Mouse (Mus musculus) thymus, adult 2 months (tissue): ENCODE data around the gene Ap5m1. TPM values are rescaled to one million over a fixed set of nuclear protein-coding genes. Genes with fewer than 3 reads are reported as not detected.
"Not testable (repeated sequence)": the region's sequence is repeated elsewhere in the genome, so short reads cannot be mapped to it uniquely, and the experiment has no call there.

ENCODE experiments used
- DNase-seq: peaks from one replicate; pipeline ENCODE4 v3.0.0; 2021
- H3K27ac ChIP-seq: fragments of 200-500 bp; 2 replicates; pipeline ENCODE4 v1.5.1; 2012; ENCODE audit warnings: low read length, control low read depth; ENCODE audit not compliant: control insufficient read depth, insufficient read depth
- H3K27me3 ChIP-seq: fragments of 200-500 bp; 2 replicates; pipeline ENCODE4 v1.6.1; 2012; ENCODE audit warnings: mild to moderate bottlenecking, low read length, moderate library complexity, mixed read lengths; ENCODE audit not compliant: control insufficient read depth, insufficient read depth
- H3K36me3 ChIP-seq: fragments of 200-500 bp; 2 replicates; pipeline ENCODE4 v1.6.1; 2012; ENCODE audit warnings: mild to moderate bottlenecking, low read length, moderate library complexity; ENCODE audit not compliant: control insufficient read depth, insufficient read depth
- H3K4me1 ChIP-seq: fragments of 200-500 bp; replicated peaks from 2 replicates; pipeline ENCODE4 v1.6.1; 2012; ENCODE audit warnings: low read length; ENCODE audit not compliant: control insufficient read depth, insufficient read depth
- H3K4me3 ChIP-seq: fragments of 200-500 bp; 2 replicates; pipeline ENCODE4 v1.5.1; 2012; ENCODE audit warnings: mild to moderate bottlenecking, low read length, control low read depth, moderate library complexity; ENCODE audit not compliant: control insufficient read depth, insufficient read depth
- CTCF ChIP-seq: fragments of 200-500 bp; IDR thresholded peaks from 2 replicates; pipeline ENCODE4 v1.5.1; 2012; ENCODE audit warnings: mild to moderate bottlenecking, control low read depth, low read length, moderate library complexity, borderline replicate concordance; ENCODE audit not compliant: control insufficient read depth, poor library complexity, insufficient read depth; ENCODE audit errors: extremely low read depth
- POLR2A ChIP-seq: fragments of 200-500 bp; IDR thresholded peaks from 2 replicates; pipeline ENCODE4 v1.6.1; 2012; ENCODE audit warnings: mild to moderate bottlenecking, low read length, control low read depth, moderate library complexity; ENCODE audit not compliant: control insufficient read depth, poor library complexity, insufficient read depth; ENCODE audit errors: extremely low read depth
- WGBS: fragments of 180-500 bp; shearing (Covaris S2); methylation state at CpG from one replicate; pipeline ENCODE4 v1.1.7; 2018; 5-methylcytosine and 5-hydroxymethylcytosine counted together
- polyA plus RNA-seq: library from polyadenylated mRNA; depleted of rRNA; stranded (reverse); fragments of >200 nt; gene quantifications from 2 replicates; pipeline ENCODE4 v1.2.3, GENCODE M21; 2012

Ap5m1 gene
- polyA plus RNA-seq, 1 experiment, result 23.7 TPM

DNA sequence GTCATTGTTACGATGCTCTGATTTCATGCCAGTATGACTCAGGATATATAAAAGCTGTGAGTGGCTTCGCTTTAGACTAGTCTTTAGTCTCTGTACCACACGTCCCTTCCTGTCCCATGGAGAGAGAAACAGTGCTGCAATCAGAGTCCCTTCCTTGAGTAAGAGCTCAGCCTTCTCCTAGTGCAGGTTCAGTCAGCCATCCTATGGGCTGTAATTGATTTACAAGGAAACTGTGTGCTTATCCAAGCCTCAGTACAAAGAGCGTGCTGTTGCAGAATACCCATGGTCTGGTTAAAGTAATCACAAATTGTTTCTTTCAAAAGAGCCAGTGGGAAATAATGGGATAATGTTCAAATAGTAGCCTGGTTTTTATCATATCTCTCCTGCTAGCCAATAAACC is 20.6 kb downstream of the Ap5m1 start:
- Histone ChIP-seq H3K4me3 (no peak overlapping the region), H3K4me1 (no peaks in the 10 kb centered on the region)

DNA sequence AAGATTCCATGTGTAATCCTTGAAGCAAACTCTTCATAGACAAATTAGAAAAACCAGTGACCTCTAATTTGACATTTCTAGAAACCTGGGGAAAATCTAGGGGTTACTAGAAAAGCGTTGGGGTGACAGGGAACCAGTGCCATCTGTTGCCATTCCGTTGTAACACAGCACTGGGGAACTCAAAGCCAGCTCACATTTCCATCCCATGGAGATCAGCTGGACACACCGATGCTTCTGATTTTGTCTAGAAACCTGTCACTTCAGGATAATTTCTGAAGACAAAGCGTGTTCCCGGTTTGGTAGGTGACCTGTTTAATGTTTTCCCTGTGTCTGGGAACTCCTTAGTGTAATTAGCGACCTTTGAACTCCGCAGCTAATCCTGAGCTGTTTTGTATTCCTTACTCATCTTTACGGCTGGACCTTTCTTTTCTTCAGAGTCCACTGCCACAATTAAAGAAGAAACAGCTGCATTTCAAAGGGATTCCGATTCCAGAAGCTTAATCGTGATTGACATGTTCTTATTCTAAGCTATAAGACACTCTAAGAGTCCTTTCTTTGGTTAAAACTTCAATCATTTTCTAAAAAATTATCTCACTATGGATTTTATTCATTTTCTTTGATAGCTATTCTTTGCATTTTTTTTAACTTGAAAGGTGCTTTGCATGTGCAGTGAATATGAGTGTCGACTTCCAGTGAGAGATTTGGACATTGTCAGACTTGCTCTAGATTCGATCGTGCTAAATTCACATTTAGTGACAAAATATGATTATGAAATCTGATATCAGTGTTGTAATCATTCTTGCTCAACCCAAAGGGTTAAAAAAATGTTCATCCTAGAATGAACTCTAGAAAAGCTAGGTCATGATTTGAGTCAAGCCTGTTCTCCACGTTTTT is 22.5 kb downstream of the Ap5m1 start:
- 95% methylated on average over 14 of the region's 14 CpGs for WGBS
- no peaks in the 10 kb centered on the region for H3K27me3 ChIP-seq
- no peak for TF ChIP-seq POLR2A
- no peak for TF ChIP-seq CTCF
- no peak overlapping the region for H3K27ac ChIP-seq
- no peaks in the 10 kb centered on the region for H3K4me1 ChIP-seq
- no peak for DNase-seq
- no peak overlapping the region for H3K4me3 ChIP-seq
- H3K36me3 ChIP-seq, result peaks cover 16% of the 10 kb centered on the region

More for the DNA sequence above, 20.6 kb downstream of the Ap5m1 start:
- Histone ChIP-seq H3K27me3 (no peaks in the 10 kb centered on the region), H3K36me3 (peaks cover 17% of the 10 kb centered on the region), H3K27ac (no peak overlapping the region)
- TF ChIP-seq CTCF (no peak), POLR2A (no peak)
- 97% methylated on average over 4 of the region's 4 CpGs for whole genome bisulfite sequencing
- no peak for DNase-seq

DNA sequence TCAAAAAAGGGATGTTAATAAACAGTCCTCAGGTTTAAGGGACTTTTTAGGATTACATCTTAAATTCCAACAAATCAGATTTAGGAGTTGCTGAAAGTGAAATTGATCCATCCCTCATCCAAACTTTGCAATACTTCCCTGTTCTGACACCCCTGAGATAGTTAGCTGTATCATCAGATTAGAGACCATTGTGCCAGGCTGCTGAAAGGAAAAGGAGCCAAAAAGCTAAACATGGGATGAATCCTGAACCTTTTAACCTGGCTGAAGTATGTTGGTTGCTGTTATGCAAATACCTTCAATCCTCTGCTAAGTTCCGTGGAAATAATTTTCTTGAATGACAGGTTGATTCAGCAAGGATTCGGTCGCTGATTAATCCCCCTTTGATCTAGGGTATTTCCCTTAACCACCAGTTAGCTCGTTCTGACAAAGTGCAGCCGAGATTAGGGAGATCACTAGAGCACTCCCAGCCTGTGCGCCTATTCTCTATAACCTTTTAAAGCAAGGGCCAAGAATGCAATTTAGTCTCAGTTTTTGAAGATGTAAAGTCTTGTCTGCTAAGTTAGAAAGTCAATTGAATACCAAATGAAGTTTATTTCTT is 23.7 kb downstream of the Ap5m1 start:
- Histone ChIP-seq H3K4me1 (no peaks in the 10 kb centered on the region), H3K36me3 (peaks cover 9% of the 10 kb centered on the region), H3K4me3 (no peak overlapping the region), H3K27ac (no peak overlapping the region), H3K27me3 (no peaks in the 10 kb centered on the region)
- TF ChIP-seq CTCF, result no peak
- TF ChIP-seq POLR2A, result no peak
- DNase-seq, result no peak
- WGBS, result 88% methylated on average over 6 of the region's 6 CpGs

DNA sequence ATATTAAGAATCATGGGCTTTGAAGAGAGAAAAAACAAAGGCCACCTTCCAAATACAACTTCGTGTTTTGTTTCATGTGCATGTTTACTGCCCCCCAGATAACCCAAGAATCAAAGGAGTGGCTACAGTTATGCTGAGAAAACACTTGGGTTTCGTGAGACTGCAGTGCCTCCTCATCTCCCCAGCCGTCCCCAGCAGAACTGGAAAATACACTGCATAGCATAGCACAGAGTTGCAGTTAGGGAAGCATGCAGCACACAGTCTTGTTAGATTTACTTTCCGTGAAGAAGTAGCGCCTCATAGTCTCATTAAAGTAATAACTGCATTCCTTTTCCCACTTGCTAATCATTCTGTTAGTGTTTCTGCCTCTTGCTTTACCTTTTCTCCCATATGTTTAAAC is 24.2 kb downstream of the Ap5m1 start:
- no peak for DNase-seq
- WGBS, result 88% methylated on average over 5 of the region's 5 CpGs
- no peak overlapping the region for H3K27ac ChIP-seq
- no peak overlapping the region for H3K4me3 ChIP-seq
- H3K4me1 ChIP-seq, result no peaks in the 10 kb centered on the region
- H3K36me3 ChIP-seq, result peaks cover 9% of the 10 kb centered on the region
- TF ChIP-seq POLR2A (no peak), CTCF (no peak)
- H3K27me3 ChIP-seq, result no peaks in the 10 kb centered on the region

DNA sequence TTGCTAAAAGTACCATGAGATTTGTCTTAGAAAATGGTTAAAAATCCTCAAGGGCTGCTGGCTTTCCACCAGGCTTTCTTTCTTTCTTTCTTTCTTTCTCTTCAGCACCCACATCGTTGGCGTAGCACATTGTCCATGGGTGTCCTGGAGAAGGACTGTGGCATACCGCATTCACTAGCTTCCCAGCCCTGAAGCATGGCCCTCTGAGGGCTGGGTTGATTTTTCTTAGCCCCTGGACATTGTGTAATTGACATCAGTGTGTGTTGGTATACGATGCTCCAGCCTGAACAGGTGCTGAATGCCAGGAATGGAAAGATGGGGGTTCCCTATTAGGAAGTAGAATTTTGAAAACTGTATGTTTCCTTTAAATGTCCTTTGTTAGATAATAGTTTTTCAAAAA is 25.4 kb downstream of the Ap5m1 start:
- 95% methylated on average over 4 of the region's 4 CpGs for WGBS
- peaks cover 9% of the 10 kb centered on the region; the same call in 1 of the 2 replicates for H3K36me3 ChIP-seq
- H3K4me3 ChIP-seq, result no peak overlapping the region
- no peak for TF ChIP-seq POLR2A
- no peak for TF ChIP-seq CTCF
- no peak overlapping the region for H3K27ac ChIP-seq
- no peaks in the 10 kb centered on the region for H3K27me3 ChIP-seq
- no peaks in the 10 kb centered on the region for H3K4me1 ChIP-seq
- DNase-seq, result no peak

DNA sequence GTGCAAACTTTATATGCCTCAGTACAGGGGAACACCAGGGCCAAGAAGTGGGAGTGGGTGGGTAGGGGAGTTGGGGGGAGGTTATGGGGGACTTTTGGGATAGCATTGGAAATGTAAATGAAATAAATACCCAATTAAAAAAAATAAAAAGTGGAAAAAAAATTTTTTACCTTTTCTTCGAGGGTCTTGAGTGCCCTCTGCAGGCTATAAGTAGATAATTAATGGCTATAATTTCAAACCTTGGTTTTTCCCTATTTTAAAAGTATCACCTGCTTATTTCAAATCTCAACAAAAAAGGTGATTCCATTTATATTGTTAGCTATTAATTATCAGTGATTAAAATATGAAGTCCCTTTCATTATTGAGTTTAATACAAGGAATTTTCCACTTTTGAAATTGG is 25.9 kb downstream of the Ap5m1 start:
- H3K27me3 ChIP-seq, DNase-seq, H3K36me3 ChIP-seq, H3K4me3 ChIP-seq, H3K4me1 ChIP-seq, H3K27ac ChIP-seq: not testable (repeated sequence)
- whole genome bisulfite sequencing, result 16% methylated on average over 1 of the region's 1 CpGs
